Mouse (Mus musculus): ENCODE measurements around the gene Fmnl3.
A peak's percentile ranks its signal among the peaks of the same experiment; 100 is the strongest.
"Not testable (repeated sequence)": the region's sequence is repeated elsewhere in the genome, so short reads cannot be mapped to it uniquely, and the experiment has no call there.

The Fmnl3 gene

GRCm38 (mm10) chr15:99386796-99387195, 16.5 kb upstream of the Fmnl3 start:
- no peak for DNase-seq

GRCm38 (mm10) chr15:99386110-99386509, 15.8 kb upstream of the Fmnl3 start:
- DNase-seq, result not testable (repeated sequence)

GRCm38 (mm10) chr15:99384071-99384470, 13.8 kb upstream of the Fmnl3 start:
- no peak for DNase-seq

- DNase-seq, result no peak
Measured at GRCm38 (mm10) chr15:99382893-99383292, 12.6 kb upstream of the Fmnl3 start.

DNA sequence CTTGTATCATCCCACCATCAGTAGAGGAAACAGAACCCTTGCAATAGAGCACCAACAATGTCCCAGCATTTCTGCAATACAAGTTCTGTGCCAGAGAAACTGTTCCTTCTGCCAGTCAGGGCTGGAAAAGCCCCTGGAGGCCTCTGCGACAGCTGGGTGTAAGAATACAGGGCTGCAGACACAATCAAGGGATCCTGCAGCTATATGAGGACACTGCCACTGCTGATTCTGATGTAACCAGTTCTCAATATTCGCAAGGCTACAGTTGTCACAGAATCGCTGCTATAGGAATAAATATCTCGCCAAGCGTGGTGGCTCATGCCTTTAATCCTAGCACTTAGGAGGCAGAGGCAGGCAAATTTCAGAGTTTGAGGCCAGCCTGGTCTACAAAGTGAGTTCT, 6.0 kb upstream of the Fmnl3 start:
- no peak for DNase-seq

- no peak for DNase-seq
Measured at GRCm38 (mm10) chr15:99375581-99375980, 5.3 kb upstream of the Fmnl3 start.

DNA sequence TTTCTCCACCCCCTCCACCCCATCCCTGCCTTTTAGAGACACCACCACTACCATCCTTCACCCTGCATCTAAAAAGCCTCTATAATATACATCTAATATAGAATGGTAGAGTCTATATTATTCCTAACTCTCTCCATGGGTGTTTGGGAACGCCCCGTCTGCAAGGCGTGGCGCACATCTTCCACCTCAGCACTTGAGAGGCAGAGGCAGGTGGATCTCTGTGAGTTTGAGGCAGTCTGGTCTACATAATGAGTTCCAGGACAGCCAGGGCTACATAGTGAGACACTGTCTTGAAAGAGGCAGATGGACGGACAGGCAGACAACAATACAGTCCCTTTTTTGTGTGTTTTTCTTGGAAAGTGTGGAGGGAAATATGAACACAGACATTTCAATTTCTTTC, 4.8 kb upstream of the Fmnl3 start:
- no peak for DNase-seq

DNA sequence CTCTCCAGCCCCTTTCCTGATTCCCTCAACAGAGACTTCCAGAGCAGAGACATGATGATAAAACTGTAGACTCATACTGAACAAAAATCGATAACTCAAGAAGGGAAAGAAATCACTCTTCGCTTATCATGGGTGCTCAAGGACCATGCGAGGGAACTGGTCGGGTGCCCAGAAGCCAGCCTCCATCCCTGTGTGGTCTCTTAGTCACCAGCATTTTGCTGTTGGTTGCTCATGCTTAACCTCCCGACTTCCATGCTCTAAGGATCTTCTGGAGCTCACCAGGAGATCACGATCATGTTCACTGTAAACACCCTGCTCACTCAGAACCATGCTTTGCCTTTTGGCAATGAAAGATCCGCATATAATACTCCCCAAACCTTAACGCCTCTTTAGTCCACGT, 2.5 kb upstream of the Fmnl3 start:
- DNase-seq, result no peak

GRCm38 (mm10) chr15:99371526-99372340, 1.5 kb upstream of the Fmnl3 start:
- DNase-seq, result no peak

DNA sequence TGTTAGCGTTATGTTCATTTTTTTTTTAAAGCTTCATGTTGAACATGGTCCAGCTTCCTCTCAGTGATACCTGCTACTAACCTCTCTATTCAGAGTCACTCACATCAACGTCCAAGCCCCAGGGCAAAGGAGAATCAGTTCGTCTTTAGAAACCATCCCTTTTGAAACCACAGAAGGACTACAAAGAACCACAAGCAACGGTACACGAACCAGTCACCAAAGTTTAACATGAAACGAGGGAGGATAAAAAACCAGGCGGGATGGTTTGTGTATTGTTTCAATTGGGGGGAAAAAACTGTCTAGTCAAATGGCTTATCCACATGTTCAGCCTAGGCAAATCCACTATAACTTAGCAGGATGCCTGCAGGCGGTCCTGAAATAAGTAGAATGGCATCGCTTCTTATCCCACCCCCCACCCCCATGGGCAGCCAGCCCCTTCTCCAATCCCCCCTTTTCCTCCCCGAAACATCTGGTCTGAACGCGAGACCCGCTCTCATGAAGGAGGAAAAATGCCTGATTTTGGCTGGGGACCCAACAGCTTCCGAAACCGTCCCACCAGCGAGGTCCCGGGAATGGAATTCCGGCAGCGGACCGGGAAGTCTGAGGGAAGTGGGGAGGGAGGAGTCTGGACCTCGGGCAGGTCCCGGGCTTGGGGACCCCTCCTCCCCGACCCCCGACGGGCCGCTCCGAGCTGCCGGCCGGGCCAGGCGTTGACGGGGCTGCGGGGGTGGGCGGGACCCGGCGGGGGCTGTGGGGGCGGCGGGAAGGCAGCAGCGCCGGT, 701 bp downstream of the Fmnl3 start:
- no peak for DNase-seq

DNA sequence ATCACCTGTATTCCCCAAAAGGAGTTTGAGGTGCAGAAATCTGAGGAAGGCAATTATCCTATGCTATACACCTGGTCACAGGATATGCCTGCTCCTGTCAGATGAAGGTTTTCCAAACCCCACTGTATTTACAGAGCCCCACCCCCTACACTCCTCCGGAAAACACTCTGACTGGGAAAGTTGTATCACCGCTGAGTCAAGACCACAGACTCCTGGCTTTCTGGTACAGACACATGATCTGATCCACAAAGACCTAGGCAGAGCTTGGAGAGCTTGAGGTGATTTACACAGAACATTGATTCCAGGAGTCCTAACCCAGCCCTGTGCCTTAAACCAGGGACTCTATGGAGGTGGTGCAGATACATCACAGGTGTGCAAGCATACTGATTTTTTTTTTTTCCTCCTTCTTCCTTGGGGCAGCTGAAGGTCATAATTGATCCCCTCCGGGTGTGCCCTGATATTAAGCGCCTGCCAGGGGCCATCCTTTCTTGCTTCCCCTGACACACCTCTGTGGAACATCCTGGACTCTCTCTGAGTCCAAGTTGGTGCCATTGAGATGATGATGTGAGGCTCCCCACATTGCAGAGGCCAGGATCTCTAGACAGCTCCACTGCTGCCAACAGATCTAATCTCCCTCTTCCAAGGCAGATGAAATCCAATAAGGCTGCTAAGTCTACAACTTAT, 1.6 kb downstream of the Fmnl3 start:
- no peak for DNase-seq

GRCm38 (mm10) chr15:99364921-99365320, 5.4 kb downstream of the Fmnl3 start:
- peak; percentile 48 to 66 for DNase-seq

DNA sequence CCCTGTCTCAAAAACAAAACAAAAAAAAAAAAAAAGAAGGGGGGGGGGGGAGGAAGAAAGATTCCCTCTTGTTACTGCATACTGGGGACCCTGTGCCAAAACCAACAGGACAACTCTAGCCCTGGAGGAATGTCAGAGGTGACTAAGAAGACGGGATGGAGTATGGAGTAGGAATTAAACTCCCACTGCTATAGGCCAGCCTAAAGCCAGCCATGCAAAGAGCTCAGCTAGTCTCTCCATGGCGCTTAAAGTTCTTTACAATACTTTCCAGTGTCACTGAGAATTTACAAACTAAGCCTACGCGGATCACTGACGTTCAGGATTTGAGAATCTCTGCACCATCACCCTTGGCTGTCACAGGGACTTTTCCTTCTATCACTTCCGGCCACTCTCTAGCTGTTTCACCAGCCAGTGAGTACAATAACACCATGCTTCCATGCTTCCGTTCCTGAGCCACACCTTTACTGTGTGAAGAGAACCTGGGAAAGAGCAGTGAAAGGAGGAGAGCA, 6.2 kb downstream of the Fmnl3 start:
- DNase-seq, result no peak

DNA sequence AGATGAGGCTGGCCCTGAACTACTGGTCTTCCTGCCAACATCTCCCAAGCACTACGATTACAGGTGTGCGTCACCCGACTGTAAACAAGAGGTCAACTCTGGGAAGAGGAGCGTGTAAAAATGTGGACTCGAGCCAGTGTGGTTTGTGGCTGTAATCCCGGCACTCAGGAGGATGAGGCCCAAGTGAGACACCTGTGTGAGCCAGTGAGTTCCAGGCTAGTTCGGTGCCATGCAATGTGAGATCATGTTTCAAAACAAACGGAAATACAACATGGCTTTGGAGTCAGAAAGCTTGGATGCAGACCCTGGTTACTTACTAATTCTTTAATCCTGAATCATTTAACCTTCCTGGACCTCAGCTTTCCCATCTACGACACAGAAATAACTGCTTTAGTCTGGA, 11.3 kb downstream of the Fmnl3 start:
- no peak for DNase-seq

- DNase-seq, result no peak
Measured at GRCm38 (mm10) chr15:99356462-99356861, 13.8 kb downstream of the Fmnl3 start.

DNA sequence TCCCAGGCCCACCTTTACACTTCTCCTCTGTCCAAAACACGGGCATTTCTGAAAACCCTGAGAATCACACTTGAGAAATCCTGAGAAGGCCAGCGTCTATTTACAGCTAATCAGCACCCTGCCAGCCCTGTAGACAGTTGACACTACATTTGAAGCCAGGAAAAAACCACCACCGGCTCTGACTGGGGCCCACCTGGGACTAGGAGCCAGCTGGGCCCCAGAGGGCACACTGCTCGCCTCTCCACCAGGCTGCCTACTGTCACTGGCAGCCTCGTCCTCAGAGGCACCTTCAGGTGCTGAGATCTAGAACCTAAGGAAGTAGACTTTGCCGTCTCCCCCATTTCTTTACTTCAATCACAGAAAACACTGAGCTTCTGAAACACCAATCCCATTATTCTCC, 14.6 kb downstream of the Fmnl3 start:
- DNase-seq, result no peak

DNA sequence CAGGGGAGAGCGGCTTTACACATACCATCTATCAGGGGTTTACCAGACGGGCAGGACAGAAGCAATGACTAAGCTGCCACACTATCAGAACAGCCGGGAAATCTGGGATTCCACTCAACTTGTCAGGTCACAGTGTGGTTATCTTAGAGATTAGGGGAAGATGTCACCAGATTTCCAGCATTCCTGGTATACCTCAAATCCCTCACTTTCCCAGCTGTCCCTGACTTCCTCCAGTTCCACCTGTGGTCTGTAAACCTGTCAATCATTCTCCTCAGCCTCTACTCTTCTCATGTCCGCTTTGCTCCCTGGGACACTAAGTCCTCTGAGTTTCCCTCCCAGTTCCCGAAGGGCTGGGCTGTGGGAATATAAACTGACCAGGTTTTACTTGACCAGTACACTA, 18.0 kb downstream of the Fmnl3 start:
- no peak for DNase-seq

DNA sequence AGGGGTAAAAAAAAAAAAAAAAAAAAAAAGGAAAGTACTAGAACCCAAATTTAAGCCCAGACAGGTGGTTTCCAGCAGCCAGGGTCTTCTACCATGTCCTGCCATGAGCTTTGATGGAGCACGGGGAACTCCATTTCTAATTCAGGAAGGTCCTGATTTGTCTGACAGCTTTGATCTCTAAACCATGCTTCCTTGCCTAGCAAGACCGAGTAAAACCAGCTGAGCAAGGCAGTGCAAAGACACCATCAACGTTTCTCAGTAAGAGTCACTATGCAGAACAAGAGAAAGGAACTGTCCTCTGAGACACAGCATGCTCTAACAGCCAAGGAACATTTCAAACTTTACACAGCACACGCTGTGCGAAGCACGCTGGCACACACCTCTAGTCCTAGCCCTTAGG, 18.7 kb downstream of the Fmnl3 start:
- no peak for DNase-seq

DNA sequence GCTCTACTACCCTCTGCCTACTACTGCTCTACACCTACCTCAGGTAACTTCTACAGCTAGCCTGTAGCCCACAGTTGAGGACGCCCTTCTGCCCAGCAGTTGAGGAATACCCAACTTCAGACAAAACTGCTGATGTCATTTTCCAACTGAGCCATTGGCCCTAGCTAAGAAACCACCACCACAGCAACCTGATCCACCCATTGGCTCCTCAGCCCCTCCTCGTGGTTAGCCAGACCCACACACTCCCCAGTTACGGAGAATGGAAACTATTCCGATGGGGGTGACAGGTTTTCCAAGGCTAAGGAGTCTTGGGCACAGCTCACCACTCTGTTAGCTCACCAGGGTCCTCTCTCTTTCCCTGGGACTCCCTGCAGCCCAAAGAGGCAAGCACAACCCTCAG, 25.3 kb downstream of the Fmnl3 start:
- no peak for DNase-seq

DNA sequence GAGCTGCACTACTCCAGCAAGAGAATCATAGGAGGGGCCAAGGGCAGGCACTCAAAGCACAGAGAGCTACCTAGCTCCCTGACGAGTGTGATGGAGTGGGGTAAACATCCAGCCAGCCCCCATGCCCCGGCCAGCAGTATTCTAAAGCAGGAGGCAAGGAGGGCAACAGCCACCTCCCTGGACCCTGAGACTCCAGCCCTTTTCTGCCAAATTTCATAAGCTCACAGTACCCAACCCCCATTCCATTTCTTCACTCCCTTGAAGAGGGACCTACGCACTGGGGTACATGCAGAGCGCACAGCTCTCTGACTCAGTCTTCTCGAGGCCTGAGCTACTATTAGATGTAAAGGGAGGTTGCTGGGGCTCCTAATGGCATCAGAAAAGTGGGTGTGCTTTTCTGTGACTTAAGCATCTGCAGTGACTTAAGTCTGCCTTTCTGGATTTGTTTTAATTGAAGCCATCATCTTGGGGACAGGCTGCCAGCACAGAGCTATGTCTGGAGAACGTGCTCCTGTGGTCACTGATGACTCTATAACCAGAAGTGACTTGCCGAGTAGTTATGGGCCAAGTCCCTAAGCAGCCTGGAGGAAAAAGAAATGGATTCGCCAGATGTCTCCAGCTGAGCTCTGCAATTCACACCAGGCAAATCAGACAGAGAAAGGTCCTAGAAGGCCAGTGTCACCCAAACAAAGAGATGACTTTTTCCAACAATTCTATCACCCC, 26.0 kb downstream of the Fmnl3 start:
- no peak for DNase-seq

GRCm38 (mm10) chr15:99343414-99344147, 26.7 kb downstream of the Fmnl3 start:
- DNase-seq, result no peak
